Mouse (Mus musculus) stomach, postnatal 0 days (tissue): ENCODE measurements around the gene Duoxa1.

Experiments used
- CTCF ChIP-seq: IDR thresholded peaks from 2 replicates; pipeline ENCODE4 v1.5.1; 2016; ENCODE audit warnings: antibody characterized with exemption, low read depth, mild to moderate bottlenecking, moderate library complexity
- EP300 ChIP-seq: optimal IDR thresholded peaks from 2 replicates; pipeline ENCODE3; 2016; ENCODE audit warnings: antibody characterized with exemption

GRCm38 (mm10) chr2:122324586-122324985 is 11.1 kb upstream of the Duoxa1 start:
- no peak for TF ChIP-seq CTCF
- TF ChIP-seq EP300: no peak
